Mouse (Mus musculus) kidney, postnatal 0 days (tissue): ENCODE data around the gene Lonp1. TPM values are rescaled to one million over a fixed set of nuclear protein-coding genes. Genes with fewer than 3 reads are reported as not detected.
A peak's percentile ranks its signal among the peaks of the same experiment; 100 is the strongest.

ENCODE experiments used
- ATAC-seq: fragments of 200-750 bp; cut with Nextera tagmentation; replicated peaks from 2 replicates; pipeline ENCODE4 v1.8.0; 2017; ENCODE audit warnings: low read depth, moderate number of reproducible peaks, moderate TSS enrichment, moderate library complexity; ENCODE audit not compliant: low FRiP score
- DNase-seq: peaks from one replicate; pipeline ENCODE4 v3.0.0-alpha.2; 2016; ENCODE audit warnings: low spot score
- H3K27ac ChIP-seq: fragments of 300-500 bp; sonication (generic); 2 replicates; pipeline ENCODE4 v1.5.1; 2014; ENCODE audit warnings: mild to moderate bottlenecking
- H3K27me3 ChIP-seq: fragments of 300-500 bp; sonication (generic); 2 replicates; pipeline ENCODE4 v1.6.1; 2014; ENCODE audit warnings: low read length, mixed read lengths; ENCODE audit not compliant: insufficient read depth
- H3K36me3 ChIP-seq: fragments of 300-500 bp; sonication (generic); 2 replicates; pipeline ENCODE4 v1.6.1; 2014; ENCODE audit warnings: low read length, mixed read lengths; ENCODE audit not compliant: insufficient read depth
- H3K4me1 ChIP-seq: fragments of 300-500 bp; sonication (generic); replicated peaks from 2 replicates; pipeline ENCODE4 v1.6.1; 2014; ENCODE audit warnings: antibody characterized with exemption, low read length, mixed read lengths; ENCODE audit not compliant: insufficient read depth
- H3K4me2 ChIP-seq: fragments of 300-500 bp; sonication (generic); 2 replicates; pipeline ENCODE4 v1.6.1; 2014; ENCODE audit warnings: mild to moderate bottlenecking, low read length, moderate library complexity, mixed read lengths
- H3K4me3 ChIP-seq: fragments of 300-500 bp; sonication (generic); replicated peaks from 2 replicates; pipeline ENCODE4 v1.5.1; 2014; ENCODE audit warnings: low read depth, low read length
- H3K9ac ChIP-seq: fragments of 300-500 bp; sonication (generic); 2 replicates; pipeline ENCODE4 v1.6.1; 2014; ENCODE audit warnings: low read depth, low read length
- H3K9me3 ChIP-seq: fragments of 300-500 bp; sonication (generic); replicated peaks from 2 replicates; pipeline ENCODE4 v1.6.1; 2016; ENCODE audit warnings: low read length, inconsistent platforms, mixed read lengths
- CTCF ChIP-seq: IDR thresholded peaks from 2 replicates; pipeline ENCODE4 v1.5.1; 2016; ENCODE audit warnings: antibody characterized with exemption, low read depth, mild to moderate bottlenecking, moderate library complexity
- WGBS: fragments of 180-500 bp; shearing (Covaris S2); extraction: QIAGEN DNeasy Blood & Tissue Kit; methylation state at CpG from one replicate; pipeline ENCODE4 v1.1.7; 2014; 5-methylcytosine and 5-hydroxymethylcytosine counted together
- polyA plus RNA-seq: library from polyadenylated mRNA; unstranded; fragments of >200 nt; fragmentation: Nextera tagmentation; extraction: Ambion mirVana; gene quantifications from 2 replicates; pipeline ENCODE4 v1.2.1, GENCODE M21; 2015

The Lonp1 gene
- 45.4 and 46.8 TPM in 2 replicates for polyA plus RNA-seq

DNA sequence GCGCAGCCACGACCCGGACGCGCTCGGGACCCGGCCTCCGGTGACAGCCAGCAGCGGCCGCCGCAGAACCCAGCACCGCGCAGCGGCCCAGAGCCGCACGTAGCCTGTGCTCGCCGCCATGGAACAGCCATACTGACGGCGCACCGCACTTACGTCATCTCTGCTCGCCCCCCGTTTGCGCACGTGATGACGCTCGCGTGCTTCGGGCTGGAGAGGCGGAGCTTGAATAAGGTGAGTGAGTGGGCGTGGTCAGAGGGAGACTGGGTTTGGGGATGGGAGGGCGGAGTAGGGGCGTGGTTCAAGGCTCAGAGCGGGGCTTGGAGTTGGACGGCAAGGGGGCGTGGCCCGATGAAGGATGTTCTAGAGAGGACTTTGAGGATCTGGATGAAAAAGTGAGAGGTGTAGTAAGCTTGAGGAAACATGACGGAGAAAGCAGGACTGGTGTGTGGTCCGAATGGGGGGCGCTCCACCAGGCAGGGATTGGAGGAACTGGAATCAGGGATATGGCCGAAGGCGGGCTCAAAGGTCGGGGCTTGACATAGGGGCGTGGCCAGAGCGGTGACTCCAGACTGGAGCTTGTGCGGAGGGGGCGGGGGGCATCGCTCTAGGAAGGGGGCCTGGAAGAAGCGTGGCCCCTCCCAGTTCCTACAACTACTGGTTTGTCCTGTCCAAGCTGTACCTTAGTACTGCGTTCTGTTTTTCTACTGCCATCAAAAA lies at the start of gene Lonp1:
TSS of gene Lonp1 (minus strand) at position 134 of the 717 bp plus-strand sequence.
- Histone ChIP-seq H3K36me3 (0 out of 2 replicates have a peak, but pooled peaks cover 8% of the 10 kb centered on the region), H3K27me3 (no peaks in the 10 kb centered on the region), H3K27ac (peak within 1 kb of the TSS; percentile 87), H3K9ac (peak within 1 kb of the TSS; percentile 83), H3K9me3 (no peaks in the 10 kb centered on the region), H3K4me2 (peak within 1 kb of the TSS; percentile 87), H3K4me1 (0 out of 2 replicates have a peak, but pooled peaks cover 8% of the 10 kb centered on the region), H3K4me3 (peak within 1 kb of the TSS; percentile 79)
- under 1% methylated on average over 51 of the region's 51 CpGs for WGBS
- ATAC-seq (peak; percentile 92), DNase-seq (peak; percentile 99)
- no peak for TF ChIP-seq CTCF

DNA sequence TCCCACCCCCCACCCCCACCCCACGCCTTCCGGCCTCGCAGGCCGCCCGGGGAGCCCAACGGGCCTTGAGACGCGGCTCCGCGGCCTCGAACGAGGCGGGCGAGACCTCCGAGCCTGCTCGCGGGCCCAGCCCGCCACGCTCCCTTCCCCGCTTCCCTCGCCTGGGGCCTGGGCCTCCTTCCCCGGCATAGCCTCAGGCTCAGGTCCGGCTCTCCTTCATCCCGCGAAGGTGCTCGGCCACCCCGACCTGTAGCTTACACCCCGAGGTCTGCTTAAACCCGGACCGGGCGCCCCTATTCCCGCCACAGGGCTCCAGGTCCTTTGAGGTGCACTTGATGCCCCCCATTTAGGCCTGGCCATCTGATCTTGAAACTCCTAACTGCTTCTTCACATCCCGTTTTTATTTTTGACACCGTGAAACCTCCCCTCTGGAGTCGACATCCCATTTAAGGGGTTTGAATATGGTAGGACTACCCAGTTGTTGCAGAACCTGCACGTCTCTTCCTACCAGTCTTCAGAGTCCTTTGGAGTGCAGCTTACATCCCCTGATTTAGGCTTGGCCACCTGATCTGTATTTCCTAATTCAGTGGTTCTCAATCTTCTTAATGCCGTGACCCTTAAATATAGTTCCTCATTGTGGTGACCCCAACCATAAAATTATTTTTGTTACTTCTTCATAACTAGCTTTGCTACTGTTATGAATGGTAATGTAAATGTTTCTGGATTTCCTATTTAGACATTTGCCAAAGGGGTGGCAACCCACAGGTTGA lies 47.1 kb upstream of the Lonp1 start:
- TF ChIP-seq CTCF: no peak
- H3K4me1 ChIP-seq: peaks cover 8% of the 10 kb centered on the region; the same call in 1 of the 2 replicates
- peak; percentile 21 for DNase-seq
- 2% methylated on average over 36 of the region's 37 CpGs for WGBS
- peaks cover 8% of the 10 kb centered on the region for H3K36me3 ChIP-seq
- no peaks in the 10 kb centered on the region for H3K9me3 ChIP-seq
- ATAC-seq: no peak
- no peaks in the 10 kb centered on the region for H3K27me3 ChIP-seq
- H3K4me2 ChIP-seq: peak overlapping the region; percentile 86
- peak overlapping the region; percentile 94 for H3K9ac ChIP-seq
- H3K27ac ChIP-seq: peak overlapping the region; percentile 87
- H3K4me3 ChIP-seq: peak overlapping the region; percentile 89

DNA sequence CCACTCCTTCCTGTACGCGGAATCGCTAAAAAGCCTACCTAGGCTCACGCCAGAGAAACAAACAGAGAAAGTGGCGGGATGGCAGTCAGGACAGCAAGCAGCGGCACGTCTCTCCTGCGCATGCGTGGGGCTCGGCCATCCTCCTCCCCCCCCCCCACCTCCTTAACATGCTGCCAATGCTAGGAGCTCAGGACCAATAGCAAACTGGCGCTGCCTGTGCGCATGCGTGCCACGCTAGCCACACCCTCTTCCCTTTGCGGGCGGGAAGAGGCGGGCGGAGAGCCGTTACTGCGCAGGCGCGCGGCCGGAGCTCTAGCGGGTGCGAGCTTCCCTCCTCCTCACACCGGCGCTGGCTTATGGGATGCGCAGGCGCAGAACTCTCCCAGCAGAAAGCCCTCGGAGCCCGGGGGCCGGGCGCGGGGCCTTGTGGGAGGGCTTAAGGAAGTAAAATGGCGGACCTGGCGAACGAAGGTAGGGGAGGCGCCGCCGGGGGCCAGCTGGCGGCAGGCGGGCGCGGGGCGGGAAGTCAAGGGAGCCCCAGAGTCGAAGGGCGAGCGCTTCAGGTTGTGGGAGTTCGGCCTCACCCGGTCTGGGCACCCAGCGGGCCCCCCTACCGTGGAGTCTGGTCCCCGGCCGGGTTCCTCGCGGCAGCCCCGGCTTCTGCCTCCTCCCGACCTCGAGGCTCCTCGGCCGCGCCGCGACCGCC lies 46.4 kb upstream of the Lonp1 start, which contains the start of gene Ranbp3:
TSS of gene Ranbp3 (plus strand) at position 354 of the 706 bp plus-strand sequence.
- Histone ChIP-seq H3K4me1 (peaks cover 13% of the 10 kb centered on the region), H3K9ac (peak within 1 kb of the TSS; percentile 94), H3K4me3 (peak within 1 kb of the TSS; percentile 89), H3K9me3 (no peaks in the 10 kb centered on the region), H3K27me3 (no peaks in the 10 kb centered on the region), H3K27ac (peak within 1 kb of the TSS; percentile 87), H3K4me2 (peak within 1 kb of the TSS; percentile 86), H3K36me3 (peaks cover 8% of the 10 kb centered on the region)
- DNase-seq: peak; percentile 99
- TF ChIP-seq CTCF: no peak
- WGBS: under 1% methylated on average over 55 of the region's 66 CpGs
- ATAC-seq: peak; percentile 92

DNA sequence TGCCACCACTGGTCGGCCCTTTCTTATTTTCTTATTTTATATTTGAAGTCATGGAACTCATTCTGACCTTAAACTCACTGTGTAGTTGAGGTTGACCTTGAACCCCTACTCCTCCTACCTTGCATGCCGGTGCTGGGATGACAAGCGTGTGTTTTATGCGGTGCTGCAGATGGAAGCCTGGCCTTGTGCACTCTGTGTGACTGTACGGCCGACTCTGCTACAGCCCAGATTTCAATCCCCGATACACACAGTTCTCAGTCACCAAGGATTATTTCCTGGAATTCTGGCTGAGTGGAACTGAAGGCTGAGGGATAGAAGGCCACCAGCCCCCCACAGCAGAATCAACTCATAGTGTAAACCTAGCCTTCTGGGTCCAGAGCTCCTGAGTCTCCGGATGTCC lies 43.1 kb upstream of the Lonp1 start:
- DNase-seq: no peak
- no peak overlapping the region for H3K9ac ChIP-seq
- no peak overlapping the region for H3K4me3 ChIP-seq
- no peak overlapping the region for H3K27ac ChIP-seq
- no peak for ATAC-seq
- TF ChIP-seq CTCF: no peak
- H3K36me3 ChIP-seq: no peaks in the 10 kb centered on the region
- no peaks in the 10 kb centered on the region for H3K9me3 ChIP-seq
- peaks cover 13% of the 10 kb centered on the region for H3K4me1 ChIP-seq
- H3K27me3 ChIP-seq: no peaks in the 10 kb centered on the region
- no peak overlapping the region for H3K4me2 ChIP-seq
- 82% methylated on average over 8 of the region's 8 CpGs for WGBS

DNA sequence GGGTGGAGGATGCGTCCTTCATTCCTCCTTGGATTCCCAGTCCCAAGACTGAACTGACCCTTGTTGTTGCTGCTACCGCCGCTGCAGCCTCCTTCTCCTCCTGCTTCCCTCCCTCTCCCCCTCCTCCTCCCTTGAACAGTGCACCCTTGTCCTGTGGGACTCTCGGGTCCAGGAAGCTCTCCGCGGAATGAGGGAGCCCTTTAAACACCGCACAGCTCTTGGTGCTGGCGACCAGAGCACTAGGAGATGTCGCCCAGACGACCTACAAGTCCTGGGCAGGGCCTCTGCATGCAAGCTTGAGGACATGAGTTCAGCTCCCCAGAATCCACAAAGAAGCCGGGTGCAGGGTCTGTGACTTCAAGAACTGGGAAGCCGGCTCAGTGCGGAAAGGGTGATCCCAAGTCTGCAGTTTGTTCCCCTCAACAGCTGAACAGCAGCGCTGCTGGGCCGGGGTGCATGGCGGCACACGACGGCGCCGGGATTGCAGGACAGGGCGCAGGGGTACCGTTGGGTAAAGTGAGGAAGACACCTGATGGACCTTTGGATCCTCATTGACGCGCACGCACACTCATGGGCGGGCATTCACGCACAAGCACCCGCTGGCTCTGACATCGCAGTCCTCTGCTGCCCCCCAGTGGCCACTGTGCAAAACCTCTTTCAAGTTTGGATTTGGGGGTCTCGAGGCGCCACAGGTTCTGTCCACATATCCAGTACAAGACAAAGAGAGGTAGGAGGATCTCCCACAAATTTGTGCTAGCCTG lies 41.9 kb upstream of the Lonp1 start:
- H3K27ac ChIP-seq: no peak overlapping the region
- ATAC-seq (no peak), DNase-seq (peak; percentile 88)
- 3% methylated on average over 31 of the region's 31 CpGs for WGBS
- peak overlapping the region; percentile 91 for H3K4me2 ChIP-seq
- H3K9ac ChIP-seq: peak overlapping the region; percentile 59
- TF ChIP-seq CTCF: peak; percentile 96
- no peaks in the 10 kb centered on the region for H3K9me3 ChIP-seq
- peaks cover 12% of the 10 kb centered on the region for H3K4me1 ChIP-seq
- peak overlapping the region; percentile 37 for H3K4me3 ChIP-seq
- H3K36me3 ChIP-seq: no peaks in the 10 kb centered on the region
- no peaks in the 10 kb centered on the region for H3K27me3 ChIP-seq
